Comparison of ENCODE assay signal across 14 mouse cellular contexts in genomic region chr7:135068887-135069286, GRCm38 (mm10).
"Had no signal": no experiment of that assay in that cellular context is flagged by ENCODE, and none has a peak within 500 bp of the region (broad histone marks: within the 10 kb centered on the region; RNA-seq: fewer than 3 reads in every experiment).

No protein-coding gene starts in this region.

- H3K4me2 ChIP-seq: embryonic facial prominence, embryonic 12.5 days; embryonic facial prominence, embryonic 13.5 days; embryonic facial prominence, embryonic 15.5 days; forebrain, embryonic 12.5 days; forebrain, embryonic 13.5 days; forebrain, embryonic 15.5 days had no signal

- H3K9me3 ChIP-seq: embryonic facial prominence, embryonic 10.5 days; embryonic facial prominence, embryonic 12.5 days; embryonic facial prominence, embryonic 13.5 days; embryonic facial prominence, embryonic 15.5 days; forebrain, embryonic 10.5 days; forebrain, embryonic 13.5 days; forebrain, embryonic 15.5 days had no signal

- H3K27ac ChIP-seq: embryonic facial prominence, embryonic 10.5 days; embryonic facial prominence, embryonic 12.5 days; embryonic facial prominence, embryonic 13.5 days; embryonic facial prominence, embryonic 15.5 days; forebrain, embryonic 10.5 days; forebrain, embryonic 12.5 days; forebrain, embryonic 13.5 days; forebrain, embryonic 15.5 days; gastrocnemius, adult 2 months; heart, adult 2 months had no signal

- H3K27me3 ChIP-seq: embryonic facial prominence, embryonic 12.5 days; embryonic facial prominence, embryonic 13.5 days; embryonic facial prominence, embryonic 15.5 days; forebrain, embryonic 12.5 days; forebrain, embryonic 13.5 days; forebrain, embryonic 15.5 days had no signal

- H3K4me3 ChIP-seq: embryonic facial prominence, embryonic 10.5 days; embryonic facial prominence, embryonic 12.5 days; embryonic facial prominence, embryonic 13.5 days; embryonic facial prominence, embryonic 15.5 days; erythroblast, embryonic 14.5 days; forebrain, embryonic 10.5 days; forebrain, embryonic 12.5 days; forebrain, embryonic 13.5 days; forebrain, embryonic 15.5 days; gastrocnemius, adult 2 months; heart, adult 2 months had no signal

- H3K9ac ChIP-seq: embryonic facial prominence, embryonic 12.5 days; embryonic facial prominence, embryonic 13.5 days; embryonic facial prominence, embryonic 15.5 days; forebrain, embryonic 12.5 days; forebrain, embryonic 13.5 days; forebrain, embryonic 15.5 days; forebrain, postnatal 0 days had no signal

- ATAC-seq: forebrain, embryonic 13.5 days; forebrain, embryonic 14.5 days; forebrain, embryonic 15.5 days; forebrain, embryonic 16.5 days; forebrain, postnatal 0 days had no signal

- H3K36me3 ChIP-seq: embryonic facial prominence, embryonic 10.5 days; embryonic facial prominence, embryonic 12.5 days; embryonic facial prominence, embryonic 15.5 days; forebrain, embryonic 10.5 days; forebrain, embryonic 12.5 days; forebrain, embryonic 15.5 days had no signal

- H3K4me1 ChIP-seq: embryonic facial prominence, embryonic 12.5 days; embryonic facial prominence, embryonic 13.5 days; embryonic facial prominence, embryonic 15.5 days; forebrain, embryonic 15.5 days had no signal
